Mouse (Mus musculus) limb, embryonic 12.5 days (tissue): ENCODE results near the gene Olfr1222. TPM values are rescaled to one million over a fixed set of nuclear protein-coding genes. Genes with fewer than 3 reads are reported as not detected.
"Not testable (repeated sequence)": the region's sequence is repeated elsewhere in the genome, so short reads cannot be mapped to it uniquely, and the experiment has no call there.

Experiments used
- ATAC-seq: fragments of 200-750 bp; cut with Nextera tagmentation; 2 replicates; pipeline ENCODE4 v1.8.0; 2017; ENCODE audit warnings: low read depth, moderate TSS enrichment; ENCODE audit not compliant: insufficient number of reproducible peaks, insufficient read depth, low FRiP score, low TSS enrichment
- H3K27ac ChIP-seq: fragments of 300-500 bp; sonication (generic); 2 replicates; pipeline ENCODE4 v1.5.1; 2016; ENCODE audit warnings: mild to moderate bottlenecking, moderate library complexity
- H3K27me3 ChIP-seq: fragments of 300-500 bp; sonication (generic); 2 replicates; pipeline ENCODE4 v1.6.1; 2016; ENCODE audit warnings: mild to moderate bottlenecking, moderate library complexity
- H3K36me3 ChIP-seq: fragments of 300-500 bp; sonication (generic); 2 replicates; pipeline ENCODE4 v1.6.1; 2016; ENCODE audit warnings: mild to moderate bottlenecking, moderate library complexity
- H3K4me1 ChIP-seq: fragments of 300-500 bp; sonication (generic); replicated peaks from 2 replicates; pipeline ENCODE4 v1.6.1; 2016
- H3K4me2 ChIP-seq: fragments of 300-500 bp; sonication (generic); 2 replicates; pipeline ENCODE4 v1.6.1; 2016; ENCODE audit warnings: mild to moderate bottlenecking, moderate library complexity
- H3K4me3 ChIP-seq: fragments of 300-500 bp; sonication (generic); replicated peaks from 2 replicates; pipeline ENCODE4 v1.5.1; 2016; ENCODE audit warnings: mild to moderate bottlenecking
- H3K9ac ChIP-seq: fragments of 300-500 bp; sonication (generic); replicated peaks from 2 replicates; pipeline ENCODE4 v1.6.1; 2016; ENCODE audit warnings: mild to moderate bottlenecking, moderate library complexity
- H3K9me3 ChIP-seq: fragments of 300-500 bp; sonication (generic); 2 replicates; pipeline ENCODE4 v1.6.1; 2016; ENCODE audit warnings: mild to moderate bottlenecking, moderate library complexity
- WGBS: fragments of 180-500 bp; shearing (Covaris S2); methylation state at CpG from one replicate; pipeline ENCODE4 v1.1.7; 2016; 5-methylcytosine and 5-hydroxymethylcytosine counted together
- polyA plus RNA-seq: library from polyadenylated mRNA; unstranded; fragments of >200 nt; fragmentation: Nextera tagmentation; extraction: Ambion mirVana; gene quantifications from 2 replicates; pipeline ENCODE4 v1.2.1, GENCODE M21; 2016

Gene Olfr1222
- not detected in 2 replicates for polyA plus RNA-seq

DNA sequence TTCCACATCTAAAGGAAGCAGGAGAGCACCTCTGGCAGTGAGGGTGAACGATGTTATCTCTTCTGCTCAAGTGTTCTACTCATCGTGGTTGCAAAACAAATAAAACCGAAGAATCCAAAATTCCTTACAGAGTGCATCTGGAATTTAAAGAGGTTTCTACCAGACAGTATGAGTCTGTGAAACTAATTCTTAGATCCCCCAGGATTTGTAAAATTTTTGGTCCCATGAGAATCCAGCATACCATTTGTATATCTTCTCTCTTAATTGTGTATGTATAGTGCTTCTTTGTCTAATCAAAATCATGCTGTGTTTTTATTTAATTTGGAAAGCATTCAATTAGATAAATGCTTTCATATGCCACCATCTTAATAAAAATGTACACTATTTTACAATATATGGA is at the start of gene Olfr1222:
TSS of gene Olfr1222 (minus strand) at position 101 of the 400 bp plus-strand sequence.
- Histone ChIP-seq H3K4me1 (no peaks in the 10 kb centered on the region), H3K27me3 (no peaks in the 10 kb centered on the region), H3K36me3 (no peaks in the 10 kb centered on the region), H3K4me2 (no peak within 1 kb of the TSS), H3K27ac (no peak within 1 kb of the TSS), H3K4me3 (no peak within 1 kb of the TSS), H3K9me3 (no peaks in the 10 kb centered on the region), H3K9ac (no peak within 1 kb of the TSS)
- no peak for ATAC-seq
- WGBS: 83% methylated on average over 3 of the region's 3 CpGs

- Histone ChIP-seq H3K4me2 (no peak within 1 kb of the TSS), H3K9ac (no peak within 1 kb of the TSS), H3K4me3 (no peak within 1 kb of the TSS), H3K36me3 (no peaks in the 10 kb centered on the region), H3K9me3 (no peaks in the 10 kb centered on the region), H3K27me3 (no peaks in the 10 kb centered on the region), H3K27ac (no peak within 1 kb of the TSS), H3K4me1 (no peaks in the 10 kb centered on the region)
- no peak for ATAC-seq
- 90% methylated on average over 1 of the region's 1 CpGs for WGBS
Measured at GRCm38 (mm10) chr2:89174569-89174968, 41.7 kb upstream of the Olfr1222 start, which contains the start of gene Olfr1225. TSS of gene Olfr1225 (minus strand) at chr2:89174669.

GRCm38 (mm10) chr2:89164711-89165110 is 31.9 kb upstream of the Olfr1222 start:
- not testable (repeated sequence) for H3K27ac ChIP-seq, H3K36me3 ChIP-seq, H3K4me2 ChIP-seq, H3K4me1 ChIP-seq, H3K9ac ChIP-seq, ATAC-seq, H3K4me3 ChIP-seq, H3K9me3 ChIP-seq, H3K27me3 ChIP-seq
- WGBS: 91% methylated on average over 4 of the region's 4 CpGs

GRCm38 (mm10) chr2:89163991-89164390 is 31.1 kb upstream of the Olfr1222 start, which contains the start of gene Olfr1224-ps1:
TSS of gene Olfr1224-ps1 (minus strand) at chr2:89164091.
- H3K4me1 ChIP-seq, ATAC-seq, H3K9ac ChIP-seq, H3K4me2 ChIP-seq, H3K9me3 ChIP-seq, H3K27ac ChIP-seq, H3K36me3 ChIP-seq, H3K4me3 ChIP-seq, H3K27me3 ChIP-seq: not testable (repeated sequence)
- WGBS: 93% methylated on average over 8 of the region's 8 CpGs

- Histone ChIP-seq H3K27ac (no peak within 1 kb of the TSS), H3K36me3 (no peaks in the 10 kb centered on the region), H3K4me3 (no peak within 1 kb of the TSS), H3K9me3 (no peaks in the 10 kb centered on the region), H3K4me2 (no peak within 1 kb of the TSS), H3K27me3 (no peaks in the 10 kb centered on the region), H3K9ac (no peak within 1 kb of the TSS), H3K4me1 (no peaks in the 10 kb centered on the region)
- 69% methylated on average over 1 of the region's 1 CpGs for WGBS
- ATAC-seq: no peak
Measured at GRCm38 (mm10) chr2:89151460-89151859, 18.6 kb upstream of the Olfr1222 start, which contains the start of gene Olfr1223. TSS of gene Olfr1223 (minus strand) at chr2:89151560.

DNA sequence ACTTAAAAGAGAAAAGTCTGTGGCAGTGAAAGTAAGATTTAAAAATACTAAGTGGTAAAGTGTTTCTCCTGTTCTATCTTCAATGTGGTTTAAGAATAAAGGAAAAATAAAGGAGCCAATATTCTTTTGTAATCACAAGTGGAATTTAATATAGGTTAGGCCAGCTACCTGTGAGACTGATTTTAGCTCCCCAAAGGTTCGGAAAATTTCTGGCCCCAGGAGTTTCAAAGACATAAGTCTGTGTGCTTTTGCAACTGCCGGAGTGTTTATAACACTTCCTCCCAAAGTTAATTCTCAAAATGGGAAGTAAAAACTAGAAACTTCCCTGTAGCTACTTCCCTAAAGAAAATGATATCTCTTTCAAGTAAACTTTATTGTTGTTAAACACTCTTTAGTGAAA is 15.7 kb downstream of the Olfr1222 start, which contains the start of gene Olfr1221:
TSS of gene Olfr1221 (minus strand) at position 101 of the 400 bp plus-strand sequence.
- H3K27me3 ChIP-seq: no peaks in the 10 kb centered on the region
- no peaks in the 10 kb centered on the region for H3K4me1 ChIP-seq
- no peaks in the 10 kb centered on the region for H3K9me3 ChIP-seq
- ATAC-seq: no peak
- H3K4me2 ChIP-seq: no peak within 1 kb of the TSS
- H3K27ac ChIP-seq: no peak within 1 kb of the TSS
- WGBS: 90% methylated on average over 2 of the region's 2 CpGs
- no peaks in the 10 kb centered on the region for H3K36me3 ChIP-seq
- H3K4me3 ChIP-seq: no peak within 1 kb of the TSS
- H3K9ac ChIP-seq: no peak within 1 kb of the TSS

GRCm38 (mm10) chr2:89106735-89107134 is 26.1 kb downstream of the Olfr1222 start, which contains the start of gene Olfr1220:
TSS of gene Olfr1220 (minus strand) at chr2:89106835.
- no peaks in the 10 kb centered on the region for H3K4me1 ChIP-seq
- 82% methylated on average over 3 of the region's 3 CpGs for WGBS
- H3K27me3 ChIP-seq: no peaks in the 10 kb centered on the region
- H3K4me2 ChIP-seq: no peak within 1 kb of the TSS
- H3K36me3 ChIP-seq: no peaks in the 10 kb centered on the region
- H3K27ac ChIP-seq: no peak within 1 kb of the TSS
- H3K9me3 ChIP-seq: no peaks in the 10 kb centered on the region
- H3K4me3 ChIP-seq: no peak within 1 kb of the TSS
- no peak for ATAC-seq
- H3K9ac ChIP-seq: no peak within 1 kb of the TSS

- Histone ChIP-seq H3K36me3 (no peaks in the 10 kb centered on the region), H3K9me3 (no peaks in the 10 kb centered on the region), H3K4me2 (no peak overlapping the region), H3K27ac (no peak overlapping the region), H3K4me1 (no peaks in the 10 kb centered on the region), H3K4me3 (no peak overlapping the region), H3K9ac (no peak overlapping the region), H3K27me3 (no peaks in the 10 kb centered on the region)
- no peak for ATAC-seq
Measured at GRCm38 (mm10) chr2:89105651-89106050, 27.2 kb downstream of the Olfr1222 start.

DNA sequence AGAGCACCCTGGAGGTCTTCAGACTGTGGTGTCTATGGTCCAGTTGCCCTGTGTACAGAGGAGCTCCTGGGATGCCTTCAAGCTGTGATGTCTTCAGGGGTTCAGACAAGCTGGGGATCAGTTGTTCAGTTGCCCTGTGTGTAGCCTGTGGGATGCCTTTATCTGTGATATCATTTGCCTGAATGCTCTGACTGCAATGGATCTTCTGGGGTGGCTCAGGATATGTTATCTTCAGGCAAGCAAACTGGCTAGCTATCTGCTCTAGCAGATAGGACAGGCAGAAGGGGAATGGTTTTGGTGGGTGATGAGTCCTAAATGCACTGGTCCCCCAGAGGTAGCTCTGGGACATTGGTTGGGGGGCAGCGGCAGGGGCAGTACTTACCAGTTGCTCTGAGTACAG is 39.0 kb downstream of the Olfr1222 start:
- no peak overlapping the region for H3K9ac ChIP-seq
- 92% methylated on average over 1 of the region's 1 CpGs for WGBS
- H3K4me1 ChIP-seq: no peaks in the 10 kb centered on the region
- no peaks in the 10 kb centered on the region for H3K27me3 ChIP-seq
- no peak overlapping the region for H3K4me3 ChIP-seq
- H3K9me3 ChIP-seq: no peaks in the 10 kb centered on the region
- no peak overlapping the region for H3K27ac ChIP-seq
- H3K4me2 ChIP-seq: no peak overlapping the region
- ATAC-seq: no peak
- H3K36me3 ChIP-seq: no peaks in the 10 kb centered on the region

DNA sequence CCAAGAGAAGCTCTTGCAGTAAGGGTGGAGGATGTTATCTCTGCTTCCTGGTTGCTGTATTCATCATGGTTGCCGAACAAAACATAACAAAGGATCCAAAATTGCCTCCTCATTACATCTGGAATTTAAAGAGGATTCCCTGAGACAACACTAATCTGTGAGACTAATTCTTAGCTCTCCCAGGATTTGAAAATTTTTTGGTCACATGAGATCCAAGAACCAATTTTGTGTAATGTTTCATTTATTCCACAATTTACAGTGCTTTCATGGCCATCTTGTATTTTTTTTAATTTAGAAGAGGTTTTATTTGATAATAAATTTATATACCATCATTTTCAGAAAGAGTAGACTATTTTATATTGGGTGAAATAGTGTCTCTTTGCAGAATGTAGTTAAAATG is 49.4 kb downstream of the Olfr1222 start, which contains the start of gene Olfr1219:
TSS of gene Olfr1219 (minus strand) at position 101 of the 400 bp plus-strand sequence.
- Histone ChIP-seq H3K27ac (no peak within 1 kb of the TSS), H3K9ac (no peak within 1 kb of the TSS), H3K27me3 (no peaks in the 10 kb centered on the region), H3K9me3 (no peaks in the 10 kb centered on the region), H3K36me3 (no peaks in the 10 kb centered on the region), H3K4me2 (no peak within 1 kb of the TSS), H3K4me1 (no peaks in the 10 kb centered on the region), H3K4me3 (no peak within 1 kb of the TSS)
- WGBS: 69% methylated on average over 1 of the region's 1 CpGs
- ATAC-seq: no peak

DNA sequence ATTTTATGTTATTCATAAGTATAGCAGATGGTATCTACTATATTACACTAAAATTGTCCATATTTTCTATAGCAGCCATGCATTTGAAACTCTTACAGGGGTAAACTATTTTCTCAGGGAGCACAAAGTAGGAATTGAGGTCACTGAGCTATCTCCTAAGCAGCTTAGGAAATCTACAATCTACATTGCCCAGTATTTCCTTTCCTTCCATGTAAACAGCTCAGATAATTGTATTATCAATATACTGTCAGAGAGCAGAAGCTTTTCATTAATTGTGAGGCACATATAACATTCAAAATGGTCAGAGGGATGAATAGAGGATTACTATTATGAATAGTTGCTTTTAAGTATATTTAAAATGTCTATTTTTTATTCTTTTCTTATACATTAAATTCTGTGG is 51.4 kb downstream of the Olfr1222 start:
- H3K27ac ChIP-seq: no peak overlapping the region
- no peak overlapping the region for H3K4me3 ChIP-seq
- no peaks in the 10 kb centered on the region for H3K9me3 ChIP-seq
- H3K4me1 ChIP-seq: no peaks in the 10 kb centered on the region
- no peak overlapping the region for H3K4me2 ChIP-seq
- H3K27me3 ChIP-seq: no peaks in the 10 kb centered on the region
- no peak for ATAC-seq
- H3K9ac ChIP-seq: no peak overlapping the region
- H3K36me3 ChIP-seq: no peaks in the 10 kb centered on the region
